Mouse (Mus musculus): ENCODE measurements at regions not wholly inside any gene's neighbourhood (a gene's known extent, or its start where the extent isn't known, plus 50 kb on each side); places are given as distances from the start of the nearest gene placed in this dataset.

- Histone ChIP-seq H3K4me2 (no peak overlapping the region), H3K9ac (no peak overlapping the region), H3K4me1 (replicated peaks) (no peaks in the 10 kb centered on the region), H3K9me3 (replicated peaks) (no peaks in the 10 kb centered on the region), H3K27me3 (replicated peaks) (no peaks in the 10 kb centered on the region), H3K27ac (ENCODE audit: poor library complexity, severe bottlenecking) (no peak overlapping the region), H3K4me3 (no peak overlapping the region), H3K36me3 (no peaks in the 10 kb centered on the region)
- WGBS = 79% methylated on average over 1 of the region's 1 CpGs
- no peak for ATAC-seq (ENCODE audit: insufficient number of reproducible peaks, low FRiP score)
These were observed 95.7 kb upstream of the AI593442 start for GRCm38 (mm10) chr9:52775232-52775631.

DNA sequence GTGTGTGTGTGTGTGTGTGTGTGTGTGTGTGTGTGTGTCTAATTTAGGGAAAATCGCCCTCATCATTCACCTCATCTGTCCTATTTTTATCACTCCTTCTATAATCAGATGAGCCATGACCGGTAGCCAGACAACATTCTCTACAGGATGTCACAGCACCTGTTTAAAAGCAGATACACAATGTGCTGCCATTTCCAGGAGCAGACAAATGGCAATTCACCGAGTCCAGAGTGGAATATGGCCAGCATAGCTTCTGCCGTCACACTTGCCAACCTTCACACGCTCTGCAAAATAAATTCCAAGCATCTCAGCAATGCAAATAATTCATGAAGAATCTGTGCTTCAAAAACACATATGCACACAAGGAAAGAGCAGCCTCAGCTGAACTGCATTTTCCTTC, 88.5 kb upstream of the AI593442 start:
- no peaks in the 10 kb centered on the region for H3K27me3 ChIP-seq (replicated peaks)
- H3K27ac ChIP-seq (ENCODE audit: poor library complexity, severe bottlenecking) = no peak overlapping the region
- no peak overlapping the region for H3K4me3 ChIP-seq
- H3K36me3 ChIP-seq = no peaks in the 10 kb centered on the region
- ATAC-seq (ENCODE audit: insufficient number of reproducible peaks, low FRiP score) = no peak
- 58% methylated on average over 5 of the region's 5 CpGs for WGBS
- H3K9me3 ChIP-seq (replicated peaks) = no peaks in the 10 kb centered on the region
- H3K4me2 ChIP-seq = no peak overlapping the region
- no peak overlapping the region for H3K9ac ChIP-seq
- 0 out of 2 replicates have a peak, but pooled peaks cover 5% of the 10 kb centered on the region for H3K4me1 ChIP-seq (replicated peaks)

DNA sequence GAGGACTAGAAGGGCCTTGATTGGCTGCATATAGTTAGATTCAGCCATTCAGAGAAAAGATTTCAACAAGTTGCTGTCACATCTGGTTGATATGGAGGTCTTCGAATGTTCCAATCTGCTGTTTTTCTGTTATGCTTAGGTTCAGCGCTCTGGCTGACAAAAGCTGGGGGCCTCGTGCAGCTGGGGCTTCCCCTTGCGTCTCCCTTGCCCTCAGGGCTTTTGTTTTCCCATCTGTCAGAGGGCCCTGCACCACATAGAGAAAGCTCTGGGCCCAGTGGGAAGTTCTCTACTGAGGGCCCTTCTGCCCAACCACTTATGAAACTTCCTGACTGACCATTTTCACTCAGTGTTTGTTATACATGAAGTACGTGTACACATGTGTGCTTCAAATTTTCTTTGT, 86.2 kb upstream of the AI593442 start:
- ATAC-seq (ENCODE audit: insufficient number of reproducible peaks, low FRiP score) = no peak

GRCm38 (mm10) chr9:52762836-52763235, 83.3 kb upstream of the AI593442 start:
- Histone ChIP-seq H3K4me2 (no peak overlapping the region), H3K27me3 (replicated peaks) (no peaks in the 10 kb centered on the region), H3K27ac (ENCODE audit: poor library complexity, severe bottlenecking) (no peak overlapping the region), H3K4me1 (replicated peaks) (peaks cover 6% of the 10 kb centered on the region; the same call in 1 of the 2 replicates), H3K4me3 (no peak overlapping the region), H3K9ac (no peak overlapping the region), H3K9me3 (replicated peaks) (no peaks in the 10 kb centered on the region), H3K36me3 (no peaks in the 10 kb centered on the region)
- WGBS = 59% methylated on average over 6 of the region's 6 CpGs
- no peak for ATAC-seq (ENCODE audit: insufficient number of reproducible peaks, low FRiP score)

More for the DNA sequence above, 86.2 kb upstream of the AI593442 start:
- Histone ChIP-seq H3K4me3 (no peak overlapping the region), H3K4me2 (no peak overlapping the region), H3K9ac (no peak overlapping the region), H3K27ac (ENCODE audit: poor library complexity, severe bottlenecking) (no peak overlapping the region), H3K9me3 (replicated peaks) (no peaks in the 10 kb centered on the region), H3K27me3 (replicated peaks) (no peaks in the 10 kb centered on the region), H3K36me3 (no peaks in the 10 kb centered on the region), H3K4me1 (replicated peaks) (peaks cover 10% of the 10 kb centered on the region; the same call in 1 of the 2 replicates)
- 73% methylated on average over 5 of the region's 5 CpGs for WGBS

- H3K27me3 ChIP-seq (replicated peaks) = no peaks in the 10 kb centered on the region
- no peak overlapping the region for H3K9ac ChIP-seq
- H3K4me1 ChIP-seq (replicated peaks) = peaks cover 5% of the 10 kb centered on the region; the same call in 1 of the 2 replicates
- H3K4me2 ChIP-seq = no peak overlapping the region
- peak overlapping the region; percentile 45; the same call in 1 of the 2 replicates for H3K27ac ChIP-seq (ENCODE audit: poor library complexity, severe bottlenecking)
- H3K9me3 ChIP-seq (replicated peaks) = no peaks in the 10 kb centered on the region
- H3K4me3 ChIP-seq = no peak overlapping the region
- H3K36me3 ChIP-seq = no peaks in the 10 kb centered on the region
- WGBS = 34% methylated on average over 5 of the region's 5 CpGs
- ATAC-seq (ENCODE audit: insufficient number of reproducible peaks, low FRiP score) = no peak
These were observed 81.7 kb upstream of the AI593442 start for GRCm38 (mm10) chr9:52761257-52761656.

- H3K9me3 ChIP-seq (replicated peaks) = no peaks in the 10 kb centered on the region
- no peak overlapping the region for H3K4me3 ChIP-seq
- no peak for ATAC-seq (ENCODE audit: insufficient number of reproducible peaks, low FRiP score)
- H3K4me2 ChIP-seq = no peak overlapping the region
- no peaks in the 10 kb centered on the region for H3K4me1 ChIP-seq (replicated peaks)
- H3K9ac ChIP-seq = no peak overlapping the region
- H3K27ac ChIP-seq (ENCODE audit: poor library complexity, severe bottlenecking) = no peak overlapping the region
- H3K36me3 ChIP-seq = no peaks in the 10 kb centered on the region
- 69% methylated on average over 3 of the region's 3 CpGs for WGBS
- H3K27me3 ChIP-seq (replicated peaks) = no peaks in the 10 kb centered on the region
These were observed 68.8 kb upstream of the AI593442 start for GRCm38 (mm10) chr9:52748366-52748765.

- Histone ChIP-seq H3K9ac (no peak overlapping the region), H3K4me3 (no peak overlapping the region), H3K27me3 (replicated peaks) (no peaks in the 10 kb centered on the region), H3K4me1 (replicated peaks) (no peaks in the 10 kb centered on the region), H3K9me3 (replicated peaks) (no peaks in the 10 kb centered on the region), H3K4me2 (no peak overlapping the region), H3K36me3 (no peaks in the 10 kb centered on the region), H3K27ac (ENCODE audit: poor library complexity, severe bottlenecking) (no peak overlapping the region)
- 66% methylated on average over 5 of the region's 5 CpGs for WGBS
- ATAC-seq (ENCODE audit: insufficient number of reproducible peaks, low FRiP score) = no peak
These were observed 59.0 kb upstream of the AI593442 start for GRCm38 (mm10) chr9:52738560-52739100.

Data from heart, embryonic 12.5 days (tissue).